Mouse (Mus musculus) CH12.LX (cell line): ENCODE data around the gene Eml1. TPM values are rescaled to one million over a fixed set of nuclear protein-coding genes. Genes with fewer than 3 reads are reported as not detected.

Experiments used
- DNase-seq: peaks from one replicate; pipeline ENCODE4 v3.0.0-alpha.2; 2013; ENCODE audit errors: extremely low read depth
- H3K27ac ChIP-seq: 2 replicates; pipeline ENCODE4 v1.5.1; 2012; ENCODE audit warnings: low read depth, mild to moderate bottlenecking, control low read depth, moderate library complexity; ENCODE audit not compliant: insufficient read depth
- H3K27me3 ChIP-seq: replicated peaks from 2 replicates; pipeline ENCODE3; 2012; ENCODE audit warnings: inconsistent platforms
- H3K36me3 ChIP-seq, 2 experiments: replicated peaks in 1 of 2; 2 replicates each; pipeline versions ENCODE3 to v1.6.1; 2012; ENCODE audit warnings: inconsistent platforms in 1 of 2, low read length in 1 of 2, mild to moderate bottlenecking in 1 of 2, mixed read lengths in 1 of 2, moderate library complexity in 1 of 2; ENCODE audit not compliant: control insufficient read depth in 1 of 2, insufficient read depth in 1 of 2
- H3K4me1 ChIP-seq, 2 experiments: 2 replicates each; pipeline ENCODE4 v1.6.1; 2012; ENCODE audit warnings: inconsistent platforms in 1 of 2, moderate library complexity in 1 of 2; ENCODE audit not compliant: insufficient read depth in 2 of 2, control insufficient read depth in 1 of 2
- H3K4me2 ChIP-seq: 2 replicates; pipeline ENCODE4 v1.6.1; 2012; ENCODE audit warnings: low read depth, mild to moderate bottlenecking, control low read depth; ENCODE audit not compliant: poor library complexity, insufficient read depth, severe bottlenecking
- H3K4me3 ChIP-seq, 3 experiments: fragments of 150-350 bp in 1 of 3; sonication (generic) in 1 of 3; replicated peaks in 1 of 3; 2 replicates each; pipeline versions ENCODE3 to v1.5.1; 2011 to 2012; ENCODE audit warnings: low read depth in 2 of 3, low read length in 2 of 3, mild to moderate bottlenecking in 2 of 3, moderate library complexity in 2 of 3, control low read depth in 1 of 3, improper control_type of control experiment in 1 of 3, inconsistent platforms in 1 of 3, mixed read lengths in 1 of 3; ENCODE audit not compliant: poor library complexity in 1 of 3
- H3K79me2 ChIP-seq: replicated peaks from 2 replicates; pipeline ENCODE4 v1.6.1; 2012; ENCODE audit warnings: mild to moderate bottlenecking, moderate library complexity; ENCODE audit not compliant: control insufficient read depth, poor library complexity, insufficient read depth, severe bottlenecking; ENCODE audit errors: extremely low read depth
- H3K9ac ChIP-seq: 2 replicates; pipeline ENCODE4 v1.6.1; 2012; ENCODE audit warnings: low read depth, mild to moderate bottlenecking, control low read depth, moderate library complexity; ENCODE audit not compliant: insufficient read depth
- H3K9me3 ChIP-seq: replicated peaks from 2 replicates; pipeline ENCODE3; 2012; ENCODE audit warnings: low read length, inconsistent platforms, mixed read lengths
- CHD1 ChIP-seq: IDR thresholded peaks from 2 replicates; pipeline ENCODE4 v1.6.1; 2012; ENCODE audit warnings: low read depth, low read length, improper control_type of control experiment, inconsistent platforms
- PAX5 ChIP-seq: IDR thresholded peaks from 2 replicates; pipeline ENCODE4 v1.6.1; 2012; ENCODE audit warnings: low read length, inconsistent platforms, mixed read lengths
- ZNF384 ChIP-seq: IDR thresholded peaks from 2 replicates; pipeline ENCODE4 v1.6.1; 2012; ENCODE audit warnings: low read depth, low read length, improper control_type of control experiment, inconsistent platforms
- dilution Hi-C: fragments of 300-500 bp; cut with MboI; formaldehyde crosslinking; loops from 2 replicates; pipeline ENCODE4 v1.14.3; 2020; ENCODE audit warnings: low sequenced_read_pairs; ENCODE audit not compliant: extremely low pct_unique_long_range_greater_than_20kb, extremely low pct_ligation_motif_present
- in situ Hi-C: fragments of 300-500 bp; cut with MboI; formaldehyde crosslinking; loops from 3 replicates; pipeline ENCODE4 v1.14.3; 2019; ENCODE audit warnings: low sequenced_read_pairs, low pct_ligation_motif_present, low pct_unique_long_range_greater_than_20kb, mixed read lengths
- polyA plus RNA-seq: library from polyadenylated mRNA; unstranded; fragments of >175 nt; gene quantifications from 2 replicates; pipeline ENCODE4 v1.2.1, GENCODE M21; 2012; ENCODE audit warnings: low read depth; ENCODE audit not compliant: insufficient read length
- total RNA-seq, 2 experiments: library from RNA; depleted of rRNA; stranded (reverse); fragments of 300-350 nt in 1 of 2; fragments of >200 nt in 1 of 2; gene quantifications; 2 replicates each; pipeline ENCODE4 v1.2.3; 2012 to 2014

Gene Eml1
- total and polyA plus RNA-seq, 3 experiments: not detected

DNA sequence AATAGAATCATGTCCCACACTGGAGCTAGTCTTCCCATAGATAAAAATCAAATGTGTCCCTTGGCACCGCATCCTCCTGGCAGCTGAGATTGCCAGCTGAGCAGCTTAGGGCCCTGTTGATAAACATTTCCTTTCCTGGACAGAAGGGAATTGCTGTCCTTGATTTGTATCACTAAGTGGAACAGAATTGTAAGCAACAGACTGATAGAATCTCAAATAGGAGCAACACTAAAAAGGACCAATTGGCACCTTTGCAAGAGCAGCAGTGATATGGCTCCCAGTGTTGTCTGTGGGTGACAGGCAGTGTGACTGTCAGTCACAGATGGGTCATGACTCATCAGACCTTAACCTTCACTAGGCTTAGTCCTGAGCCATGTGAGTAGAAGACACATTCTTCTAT, 213.0 kb downstream of the Eml1 start:
- no peak overlapping the region for H3K9ac ChIP-seq
- H3K9me3 ChIP-seq: no peaks in the 10 kb centered on the region
- in situ Hi-C loops: no loop called here
- H3K4me3 ChIP-seq: no peak overlapping the region
- no peak for TF ChIP-seq ZNF384
- no peak for TF ChIP-seq PAX5
- TF ChIP-seq CHD1: no peak
- peaks cover 25% of the 10 kb centered on the region for H3K27me3 ChIP-seq
- no peak overlapping the region for H3K4me2 ChIP-seq
- H3K36me3 ChIP-seq: no peaks in the 10 kb centered on the region
- no peaks in the 10 kb centered on the region for H3K4me1 ChIP-seq
- H3K79me2 ChIP-seq: no peaks in the 10 kb centered on the region
- H3K27ac ChIP-seq: no peak overlapping the region
- dilution Hi-C loops: no loop called here
- DNase-seq: no peak

Other genes starting within 250 kb of the Eml1 start
- 44.2 and 44.3 TPM in 2 replicates for gene Setd3, start 191.6 kb upstream of the Eml1 start, total RNA-seq (2012; rRNA removed)
- 65.9 and 76.2 TPM in 2 replicates for gene Setd3, start 191.6 kb upstream of the Eml1 start, total RNA-seq (2014; rRNA removed)
- gene Setd3, start 191.6 kb upstream of the Eml1 start, polyA plus RNA-seq: 55.8 and 60.2 TPM in 2 replicates
- gene Ccnk, start 191.4 kb upstream of the Eml1 start, total RNA-seq (2012; rRNA removed): 8.3 and 10.1 TPM in 2 replicates
- 5.2 and 9.2 TPM in 2 replicates for gene Ccnk, start 191.4 kb upstream of the Eml1 start, total RNA-seq (2014; rRNA removed)
- gene Ccnk, start 191.4 kb upstream of the Eml1 start, polyA plus RNA-seq: 51.1 and 66.8 TPM in 2 replicates
- gene Ccdc85c, start 95.5 kb upstream of the Eml1 start, total RNA-seq (2012; rRNA removed): 14.0 and 14.6 TPM in 2 replicates
- gene Ccdc85c, start 95.5 kb upstream of the Eml1 start, total RNA-seq (2014; rRNA removed): 14.6 and 15.2 TPM in 2 replicates
- gene Ccdc85c, start 95.5 kb upstream of the Eml1 start, polyA plus RNA-seq: 25.1 and 32.4 TPM in 2 replicates
- not detected in 2 replicates for gene Hhipl1, start 64.7 kb upstream of the Eml1 start, total RNA-seq (2012; rRNA removed)
- gene Hhipl1, start 64.7 kb upstream of the Eml1 start, total RNA-seq (2014; rRNA removed): not detected in 2 replicates
- not detected in 2 replicates for gene Hhipl1, start 64.7 kb upstream of the Eml1 start, polyA plus RNA-seq
- gene Cyp46a1, start 36.6 kb upstream of the Eml1 start, total RNA-seq (2012; rRNA removed): not detected in 2 replicates
- gene Cyp46a1, start 36.6 kb upstream of the Eml1 start, total RNA-seq (2014; rRNA removed): not detected in 2 replicates
- not detected in 2 replicates for gene Cyp46a1, start 36.6 kb upstream of the Eml1 start, polyA plus RNA-seq
- 2.8 and 3.2 TPM in 2 replicates for gene Evl, start 183.8 kb downstream of the Eml1 start, total RNA-seq (2012; rRNA removed)
- 10.9 and 11.3 TPM in 2 replicates for gene Evl, start 183.8 kb downstream of the Eml1 start, total RNA-seq (2014; rRNA removed)
- 27.2 and 29.3 TPM in 2 replicates for gene Evl, start 183.8 kb downstream of the Eml1 start, polyA plus RNA-seq